Mouse (Mus musculus) myocyte (in vitro differentiated cells): ENCODE measurements around the gene Lamb1. TPM values are rescaled to one million over a fixed set of nuclear protein-coding genes. Genes with fewer than 3 reads are reported as not detected.

Source experiments
- H3K27me3 ChIP-seq: one replicate; pipeline ENCODE4 v1.6.1; 2011; ENCODE audit not compliant: control insufficient read depth, insufficient read depth, insufficient read length
- H3K36me3 ChIP-seq: one replicate; pipeline ENCODE4 v1.6.1; 2011; ENCODE audit not compliant: control insufficient read depth, insufficient read depth
- H3K4me2 ChIP-seq: one replicate; pipeline ENCODE4 v1.6.1; 2011; ENCODE audit warnings: low read depth, control low read depth
- H3K4me3 ChIP-seq: one replicate; pipeline ENCODE4 v1.5.1; 2011; ENCODE audit warnings: mild to moderate bottlenecking, control low read depth, moderate library complexity
- H3K79me2 ChIP-seq: one replicate; pipeline ENCODE4 v1.6.1; 2011; ENCODE audit not compliant: control insufficient read depth, insufficient read depth
- H3ac ChIP-seq: one replicate; pipeline ENCODE4 v1.6.1; 2011; ENCODE audit not compliant: control insufficient read depth, insufficient read length
- CEBPB ChIP-seq: IDR thresholded peaks from 2 replicates; pipeline ENCODE4 v1.6.1; 2011; ENCODE audit warnings: mild to moderate bottlenecking, moderate library complexity; ENCODE audit not compliant: poor library complexity, insufficient read depth, severe bottlenecking
- E2F4 ChIP-seq: IDR thresholded peaks from one replicate; pipeline ENCODE4 v1.6.1; 2011; ENCODE audit warnings: mild to moderate bottlenecking, control low read depth, moderate library complexity; ENCODE audit not compliant: insufficient read depth
- MAX ChIP-seq: IDR thresholded peaks from one replicate; pipeline ENCODE4 v1.6.1; 2011; ENCODE audit warnings: low read depth, mild to moderate bottlenecking, control low read depth
- MYOD1 ChIP-seq, 3 experiments: IDR thresholded peaks; one replicate each; pipeline ENCODE4 v1.6.1; 2011; ENCODE audit warnings: control low read depth in 2 of 3, low read depth in 2 of 3, mild to moderate bottlenecking in 2 of 3, moderate library complexity in 1 of 3; ENCODE audit not compliant: insufficient read length in 2 of 3, control insufficient read depth in 1 of 3
- MYOG ChIP-seq, 3 experiments: IDR thresholded peaks; one replicate each; pipeline ENCODE4 v1.6.1; 2011; ENCODE audit warnings: control low read depth in 2 of 3, low read depth in 2 of 3, mild to moderate bottlenecking in 2 of 3; ENCODE audit not compliant: insufficient read length in 2 of 3, control insufficient read depth in 1 of 3, insufficient read depth in 1 of 3
- POLR2A ChIP-seq: IDR thresholded peaks from one replicate; pipeline ENCODE4 v1.6.1; 2011; ENCODE audit warnings: low read depth, mild to moderate bottlenecking, control low read depth, moderate library complexity; ENCODE audit not compliant: insufficient read length
- POLR2AphosphoS2 ChIP-seq: IDR thresholded peaks from one replicate; pipeline ENCODE4 v1.6.1; 2011; ENCODE audit warnings: low read depth, control low read depth; ENCODE audit not compliant: insufficient read length
- REST ChIP-seq: IDR thresholded peaks from one replicate; pipeline ENCODE4 v1.6.1; 2011; ENCODE audit warnings: mild to moderate bottlenecking, control low read depth, moderate library complexity; ENCODE audit not compliant: insufficient read depth, insufficient read length
- SRF ChIP-seq: IDR thresholded peaks from one replicate; pipeline ENCODE4 v1.6.1; 2011; ENCODE audit warnings: low read depth; ENCODE audit not compliant: control insufficient read depth, insufficient read length
- TCF12 ChIP-seq: IDR thresholded peaks from one replicate; pipeline ENCODE4 v1.6.1; 2011; ENCODE audit warnings: mild to moderate bottlenecking, control low read depth; ENCODE audit not compliant: poor library complexity, insufficient read depth, severe bottlenecking
- TCF3 ChIP-seq: IDR thresholded peaks from one replicate; pipeline ENCODE4 v1.6.1; 2011; ENCODE audit warnings: low read depth, control low read depth; ENCODE audit not compliant: insufficient read length
- USF1 ChIP-seq: IDR thresholded peaks from one replicate; pipeline ENCODE4 v1.6.1; 2011; ENCODE audit warnings: low read depth, mild to moderate bottlenecking, control low read depth, moderate library complexity
- polyA plus RNA-seq: library from polyadenylated mRNA; unstranded; fragments of >200 nt; fragmentation: generic; extraction: Trizol; gene quantifications from one replicate; pipeline ENCODE4 v1.2.1, GENCODE M21; 2012; ENCODE audit warnings: missing spikeins

Gene Lamb1
- polyA plus RNA-seq, 1 experiment: 69.4 TPM

GRCm38 (mm10) chr12:31299676-31300197, 34.7 kb downstream of the Lamb1 start:
- no peak overlapping the region for H3K4me2 ChIP-seq

GRCm38 (mm10) chr12:31300276-31300675, 35.2 kb downstream of the Lamb1 start:
- H3K79me2 ChIP-seq: no peaks in the 10 kb centered on the region
- TF ChIP-seq REST (no peak), E2F4 (no peak), USF1 (no peak), SRF (no peak), TCF3 (no peak)
- H3K4me2 ChIP-seq: no peak overlapping the region
- no peak overlapping the region for H3K4me3 ChIP-seq
- H3ac ChIP-seq: no peak overlapping the region
- peaks cover 49% of the 10 kb centered on the region for H3K36me3 ChIP-seq
- H3K27me3 ChIP-seq: no peaks in the 10 kb centered on the region

More at GRCm38 (mm10) chr12:31299676-31300197, 34.7 kb downstream of the Lamb1 start:
- Histone ChIP-seq H3K27me3 (no peaks in the 10 kb centered on the region), H3ac (no peak overlapping the region), H3K79me2 (no peaks in the 10 kb centered on the region), H3K36me3 (peaks cover 49% of the 10 kb centered on the region), H3K4me3 (no peak overlapping the region)
- TF ChIP-seq POLR2AphosphoS2 (no peak), MYOD1 (IDR thresholded peaks at IDR 0.05; ENCODE audit: control insufficient read depth in 1 of 3, insufficient read length in 2 of 3, low read depth in 2 of 3) (no peak), MAX (no peak), TCF3 (no peak)

GRCm38 (mm10) chr12:31302266-31302665, 37.2 kb downstream of the Lamb1 start:
- Histone ChIP-seq H3ac (no peak overlapping the region), H3K4me2 (no peak overlapping the region), H3K27me3 (no peaks in the 10 kb centered on the region), H3K36me3 (peaks cover 51% of the 10 kb centered on the region), H3K79me2 (no peaks in the 10 kb centered on the region), H3K4me3 (no peak overlapping the region)
- TF ChIP-seq MAX (no peak), E2F4 (no peak), MYOD1 (IDR thresholded peaks at IDR 0.05; ENCODE audit: control insufficient read depth in 1 of 3, insufficient read length in 2 of 3, low read depth in 2 of 3) (no peak), POLR2A (no peak), POLR2AphosphoS2 (no peak), CEBPB (no peak), REST (no peak)

GRCm38 (mm10) chr12:31302766-31303511, 37.9 kb downstream of the Lamb1 start:
- H3K4me3 ChIP-seq: no peak overlapping the region
- no peak overlapping the region for H3ac ChIP-seq
- H3K27me3 ChIP-seq: no peaks in the 10 kb centered on the region
- TF ChIP-seq MYOG (IDR thresholded peaks at IDR 0.05; ENCODE audit: control insufficient read depth in 1 of 3, insufficient read depth in 1 of 3, insufficient read length in 2 of 3, low read depth in 2 of 3) (no peak), REST (no peak), POLR2AphosphoS2 (no peak), SRF (no peak), POLR2A (no peak), USF1 (no peak), E2F4 (no peak)
- no peak overlapping the region for H3K4me2 ChIP-seq
- peaks cover 45% of the 10 kb centered on the region for H3K36me3 ChIP-seq
- no peaks in the 10 kb centered on the region for H3K79me2 ChIP-seq

GRCm38 (mm10) chr12:31306075-31306675, 41.1 kb downstream of the Lamb1 start:
- H3ac ChIP-seq: no peak overlapping the region
- H3K4me2 ChIP-seq: no peak overlapping the region
- H3K79me2 ChIP-seq: no peaks in the 10 kb centered on the region
- TF ChIP-seq POLR2AphosphoS2 (no peak), MYOD1 (IDR thresholded peaks at IDR 0.05; ENCODE audit: control insufficient read depth in 1 of 3, insufficient read length in 2 of 3, low read depth in 2 of 3) (no peak), E2F4 (no peak), MYOG (IDR thresholded peaks at IDR 0.05; ENCODE audit: control insufficient read depth in 1 of 3, insufficient read depth in 1 of 3, insufficient read length in 2 of 3, low read depth in 2 of 3) (no peak), POLR2A (no peak), USF1 (no peak), SRF (no peak), TCF3 (no peak), CEBPB (no peak), TCF12 (no peak), REST (no peak), MAX (no peak)
- no peak overlapping the region for H3K4me3 ChIP-seq
- no peaks in the 10 kb centered on the region for H3K27me3 ChIP-seq
- peaks cover 45% of the 10 kb centered on the region for H3K36me3 ChIP-seq
